Mouse (Mus musculus) hindbrain, embryonic 11.5 days (tissue): ENCODE results near the gene BC052040. TPM values are rescaled to one million over a fixed set of nuclear protein-coding genes. Genes with fewer than 3 reads are reported as not detected.

Source experiments
- ATAC-seq: fragments of 200-750 bp; cut with Nextera tagmentation; 2 replicates; pipeline ENCODE4 v1.8.0; 2017; ENCODE audit warnings: mild to moderate bottlenecking, moderate TSS enrichment, moderate library complexity; ENCODE audit not compliant: low FRiP score
- DNase-seq: peaks from one replicate; pipeline ENCODE4 v3.0.0-alpha.2; 2015; ENCODE audit warnings: low spot score
- H3K27ac ChIP-seq: fragments of 300-500 bp; sonication (generic); 2 replicates; pipeline ENCODE4 v1.5.1; 2014; ENCODE audit warnings: mild to moderate bottlenecking, low read depth, low read length
- H3K27me3 ChIP-seq: fragments of 300-500 bp; sonication (generic); 2 replicates; pipeline ENCODE4 v1.6.1; 2014; ENCODE audit warnings: mild to moderate bottlenecking, low read length, moderate library complexity, mixed read lengths; ENCODE audit not compliant: control insufficient read depth, insufficient read depth
- H3K36me3 ChIP-seq: fragments of 300-500 bp; sonication (generic); 2 replicates; pipeline ENCODE4 v1.6.1; 2014; ENCODE audit warnings: mild to moderate bottlenecking, low read length, moderate library complexity, mixed read lengths; ENCODE audit not compliant: control insufficient read depth, insufficient read depth
- H3K4me1 ChIP-seq: fragments of 300-500 bp; sonication (generic); replicated peaks from 2 replicates; pipeline ENCODE4 v1.6.1; 2014; ENCODE audit warnings: low read length, mixed read lengths; ENCODE audit not compliant: control insufficient read depth, insufficient read depth
- H3K4me2 ChIP-seq: fragments of 300-500 bp; sonication (generic); replicated peaks from 2 replicates; pipeline ENCODE4 v1.6.1; 2014; ENCODE audit warnings: mild to moderate bottlenecking, low read depth, low read length
- H3K4me3 ChIP-seq: fragments of 300-500 bp; sonication (generic); 2 replicates; pipeline ENCODE4 v1.5.1; 2014; ENCODE audit warnings: low read depth, low read length
- H3K9ac ChIP-seq: fragments of 300-500 bp; sonication (generic); 2 replicates; pipeline ENCODE4 v1.6.1; 2014; ENCODE audit warnings: low read depth, low read length
- H3K9me3 ChIP-seq: fragments of 300-500 bp; sonication (generic); 2 replicates; pipeline ENCODE4 v1.6.1; 2016; ENCODE audit warnings: low read length; ENCODE audit not compliant: control insufficient read depth
- WGBS: fragments of 180-500 bp; shearing (Covaris S2); extraction: QIAGEN DNeasy Blood & Tissue Kit; methylation state at CpG from one replicate; pipeline ENCODE4 v1.1.7; 2014; 5-methylcytosine and 5-hydroxymethylcytosine counted together
- polyA plus RNA-seq: library from polyadenylated mRNA; unstranded; fragments of >200 nt; fragmentation: Nextera tagmentation; extraction: Ambion mirVana; gene quantifications from 2 replicates; pipeline ENCODE4 v1.2.1, GENCODE M21; 2014

Gene BC052040
- polyA plus RNA-seq, 1 experiment from 2014 or later: 21.7 TPM

DNA sequence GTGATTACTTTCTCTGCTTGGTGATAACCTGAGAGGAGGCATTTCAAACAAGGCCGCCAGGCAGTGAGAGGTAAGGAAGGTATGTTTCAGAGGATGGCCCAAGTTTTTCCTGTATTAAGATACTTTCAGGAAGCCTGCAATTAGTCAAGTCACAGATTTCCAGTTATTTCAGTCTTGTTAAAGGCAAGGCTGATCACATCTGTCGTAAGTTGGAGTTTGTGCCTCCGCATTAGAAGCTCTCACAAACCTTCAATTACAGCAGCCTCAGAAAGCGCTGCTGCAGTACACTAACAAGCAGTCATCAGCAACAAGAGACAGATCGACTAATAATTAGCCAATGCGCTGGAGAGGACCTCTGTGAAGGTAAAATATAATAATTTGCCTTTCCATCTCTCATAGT is 112.9 kb downstream of the BC052040 start:
- Histone ChIP-seq H3K4me2 (no peak overlapping the region), H3K4me3 (no peak overlapping the region), H3K27me3 (no peaks in the 10 kb centered on the region), H3K9ac (no peak overlapping the region), H3K27ac (no peak overlapping the region), H3K9me3 (no peaks in the 10 kb centered on the region), H3K4me1 (no peaks in the 10 kb centered on the region), H3K36me3 (no peaks in the 10 kb centered on the region)
- WGBS: 92% methylated on average over 6 of the region's 6 CpGs
- no peak for DNase-seq
- no peak for ATAC-seq

DNA sequence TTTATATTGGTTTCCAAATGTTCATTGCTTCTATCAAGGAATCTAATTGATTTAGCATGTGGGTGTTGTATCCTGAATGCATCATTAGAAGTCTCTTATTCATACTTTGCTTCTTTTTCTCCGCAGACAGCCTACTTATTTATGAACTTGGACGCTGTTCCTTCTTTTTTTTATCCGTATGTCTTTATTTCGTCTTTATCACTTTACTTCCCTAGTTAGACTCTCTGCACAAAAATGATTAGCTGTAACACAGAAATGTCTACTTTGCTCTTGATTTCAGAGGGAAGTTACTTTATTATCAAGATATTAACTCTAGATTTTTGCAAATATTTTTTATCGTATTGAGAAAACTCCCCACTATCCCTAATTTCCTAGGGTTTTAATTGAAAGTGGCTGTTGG is 117.5 kb downstream of the BC052040 start:
- H3K4me1 ChIP-seq: no peaks in the 10 kb centered on the region
- no peak for ATAC-seq
- H3K36me3 ChIP-seq: no peaks in the 10 kb centered on the region
- no peak for DNase-seq
- H3K4me3 ChIP-seq: no peak overlapping the region
- WGBS: 89% methylated on average over 5 of the region's 5 CpGs
- H3K4me2 ChIP-seq: no peak overlapping the region
- no peaks in the 10 kb centered on the region for H3K9me3 ChIP-seq
- no peak overlapping the region for H3K27ac ChIP-seq
- H3K9ac ChIP-seq: no peak overlapping the region
- no peaks in the 10 kb centered on the region for H3K27me3 ChIP-seq

- WGBS: 25% methylated on average over 5 of the region's 5 CpGs
Measured at GRCm38 (mm10) chr2:115702610-115703009, 121.1 kb downstream of the BC052040 start.

GRCm38 (mm10) chr2:115717535-115717934 is 136.0 kb downstream of the BC052040 start:
- H3K4me3 ChIP-seq: no peak overlapping the region
- 67% methylated on average over 5 of the region's 5 CpGs for WGBS
- H3K4me1 ChIP-seq: no peaks in the 10 kb centered on the region

More at GRCm38 (mm10) chr2:115702610-115703009, 121.1 kb downstream of the BC052040 start:
- Histone ChIP-seq H3K9ac (no peak overlapping the region), H3K27me3 (no peaks in the 10 kb centered on the region), H3K27ac (no peak overlapping the region), H3K36me3 (no peaks in the 10 kb centered on the region), H3K4me3 (no peak overlapping the region), H3K4me1 (no peaks in the 10 kb centered on the region), H3K4me2 (no peak overlapping the region), H3K9me3 (no peaks in the 10 kb centered on the region)
- DNase-seq (no peak), ATAC-seq (no peak)

DNA sequence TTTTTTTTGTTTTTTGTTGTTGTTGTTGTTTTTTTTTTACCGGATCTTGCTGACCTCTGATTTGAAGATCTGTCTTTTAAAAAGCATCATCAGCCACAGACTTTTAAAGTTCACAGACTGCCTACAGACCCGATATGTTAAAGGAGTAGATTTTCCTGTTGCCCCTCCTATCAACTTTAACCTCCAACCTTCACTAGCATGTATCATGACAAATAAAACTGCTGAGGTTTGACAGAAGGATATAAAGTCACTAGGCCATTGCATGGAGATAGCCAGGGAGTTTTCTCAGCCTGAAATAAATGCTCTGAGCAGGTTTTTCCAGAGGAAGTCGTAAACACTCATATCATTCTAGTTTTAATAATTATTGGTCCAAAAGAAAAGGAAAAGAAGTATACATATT is 136.5 kb downstream of the BC052040 start:
- Histone ChIP-seq H3K4me2 (no peak overlapping the region), H3K36me3 (no peaks in the 10 kb centered on the region), H3K9ac (no peak overlapping the region), H3K4me3 (no peak overlapping the region), H3K9me3 (no peaks in the 10 kb centered on the region), H3K4me1 (no peaks in the 10 kb centered on the region), H3K27me3 (no peaks in the 10 kb centered on the region), H3K27ac (no peak overlapping the region)
- ATAC-seq (no peak), DNase-seq (no peak)
- WGBS: 83% methylated on average over 3 of the region's 3 CpGs

More at GRCm38 (mm10) chr2:115717535-115717934, 136.0 kb downstream of the BC052040 start:
- DNase-seq (no peak), ATAC-seq (no peak)
- Histone ChIP-seq H3K9me3 (no peaks in the 10 kb centered on the region), H3K36me3 (no peaks in the 10 kb centered on the region), H3K9ac (no peak overlapping the region), H3K4me2 (no peak overlapping the region), H3K27me3 (no peaks in the 10 kb centered on the region), H3K27ac (no peak overlapping the region)

DNA sequence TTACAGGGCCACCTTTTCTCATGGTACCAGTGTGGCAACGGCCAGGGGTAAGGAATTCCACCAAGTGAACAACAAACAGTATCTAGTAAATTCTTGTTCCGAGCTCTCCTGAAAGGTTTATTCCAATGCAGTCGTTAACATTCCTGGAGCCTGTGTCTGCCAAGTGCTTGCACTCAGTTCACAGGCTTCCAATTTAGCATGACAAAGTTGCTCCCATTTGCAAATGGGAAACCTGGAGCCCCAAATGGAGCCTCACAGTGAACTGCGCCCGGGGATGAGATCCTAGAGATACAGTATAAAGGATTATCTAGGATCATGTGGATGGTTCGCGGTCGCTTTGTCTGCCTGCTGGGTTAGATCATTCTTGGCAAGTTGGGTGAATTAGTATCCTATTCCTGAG is 141.9 kb downstream of the BC052040 start:
- WGBS: 29% methylated on average over 8 of the region's 8 CpGs
- no peaks in the 10 kb centered on the region for H3K36me3 ChIP-seq
- no peak overlapping the region for H3K4me2 ChIP-seq
- no peak for DNase-seq
- no peak overlapping the region for H3K4me3 ChIP-seq
- H3K9me3 ChIP-seq: no peaks in the 10 kb centered on the region
- no peak overlapping the region for H3K27ac ChIP-seq
- ATAC-seq: no peak
- no peaks in the 10 kb centered on the region for H3K4me1 ChIP-seq
- H3K9ac ChIP-seq: no peak overlapping the region
- no peaks in the 10 kb centered on the region for H3K27me3 ChIP-seq

DNA sequence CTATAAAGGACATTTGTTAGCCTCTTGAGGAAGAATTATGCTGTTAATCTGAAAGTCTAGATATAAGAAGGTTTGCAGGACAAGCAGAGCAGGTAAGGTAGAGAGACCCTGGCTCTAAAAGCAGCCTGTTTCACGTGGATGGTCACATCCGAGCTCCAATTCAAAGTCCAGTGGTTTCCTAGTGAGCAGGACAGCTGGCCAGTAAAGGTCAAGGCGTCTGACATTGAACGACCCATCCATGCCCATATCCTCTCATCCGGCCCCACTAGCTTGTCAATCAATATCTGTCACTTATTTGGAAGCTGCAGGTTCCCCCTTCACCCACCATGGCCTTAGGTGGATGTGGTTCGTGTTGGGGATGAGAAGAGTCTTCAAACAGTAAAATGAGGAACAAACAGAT is 142.7 kb downstream of the BC052040 start:
- ATAC-seq (no peak), DNase-seq (no peak)
- H3K27ac ChIP-seq: no peak overlapping the region
- no peak overlapping the region for H3K4me3 ChIP-seq
- 49% methylated on average over 6 of the region's 6 CpGs for WGBS
- H3K9me3 ChIP-seq: no peaks in the 10 kb centered on the region
- no peak overlapping the region for H3K4me2 ChIP-seq
- H3K27me3 ChIP-seq: no peaks in the 10 kb centered on the region
- no peaks in the 10 kb centered on the region for H3K36me3 ChIP-seq
- H3K4me1 ChIP-seq: no peaks in the 10 kb centered on the region
- no peak overlapping the region for H3K9ac ChIP-seq

GRCm38 (mm10) chr2:115724726-115725125 is 143.2 kb downstream of the BC052040 start:
- 88% methylated on average over 6 of the region's 6 CpGs for WGBS
- Histone ChIP-seq H3K27me3 (no peaks in the 10 kb centered on the region), H3K36me3 (no peaks in the 10 kb centered on the region), H3K27ac (no peak overlapping the region), H3K9me3 (no peaks in the 10 kb centered on the region), H3K4me2 (no peak overlapping the region), H3K9ac (no peak overlapping the region), H3K4me3 (no peak overlapping the region), H3K4me1 (no peaks in the 10 kb centered on the region)
- no peak for ATAC-seq
- no peak for DNase-seq

GRCm38 (mm10) chr2:115725503-115725902 is 144.0 kb downstream of the BC052040 start:
- no peak for DNase-seq
- no peak overlapping the region for H3K4me2 ChIP-seq
- no peaks in the 10 kb centered on the region for H3K4me1 ChIP-seq
- H3K27ac ChIP-seq: no peak overlapping the region
- H3K36me3 ChIP-seq: no peaks in the 10 kb centered on the region
- H3K9ac ChIP-seq: no peak overlapping the region
- WGBS: 77% methylated on average over 6 of the region's 6 CpGs
- no peaks in the 10 kb centered on the region for H3K9me3 ChIP-seq
- no peak overlapping the region for H3K4me3 ChIP-seq
- no peak for ATAC-seq
- no peaks in the 10 kb centered on the region for H3K27me3 ChIP-seq
